Comparison of ENCODE assay signal across 19 mouse cellular contexts in the genomic region with DNA sequence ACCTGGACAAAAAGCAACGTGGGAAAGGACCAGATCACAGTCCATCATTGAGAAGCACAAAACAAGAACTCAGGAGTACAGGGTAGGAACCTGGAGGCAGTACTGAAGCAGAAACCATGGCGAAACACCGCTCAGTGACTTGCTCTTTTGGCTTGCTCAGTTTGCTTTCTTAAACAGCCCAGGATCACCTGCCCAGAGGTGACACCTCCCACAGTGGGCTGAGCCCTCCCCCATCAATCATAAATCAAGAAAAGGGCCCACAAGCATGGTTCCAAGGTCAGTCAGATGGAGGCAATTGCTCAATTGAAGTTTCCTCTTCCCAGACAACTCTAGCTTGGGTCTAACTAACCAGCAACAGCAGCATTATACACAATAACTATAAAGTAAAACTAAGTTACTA.
"Had no signal": no experiment of that assay in that cellular context is flagged by ENCODE, and none has a peak within 500 bp of the region (broad histone marks: within the 10 kb centered on the region; RNA-seq: fewer than 3 reads in every experiment).

No protein-coding gene starts in this region.

- H3K4me3 ChIP-seq: midbrain, embryonic 10.5 days; midbrain, embryonic 12.5 days; myocyte; neural tube, embryonic 13.5 days; neural tube, embryonic 15.5 days; stomach, embryonic 15.5 days had no signal

- H3K4me1 ChIP-seq: midbrain, embryonic 10.5 days; midbrain, embryonic 12.5 days; neural tube, embryonic 13.5 days; neural tube, embryonic 15.5 days; stomach, embryonic 15.5 days had no signal

- ATAC-seq: midbrain, embryonic 16.5 days had no signal

- H3K4me2 ChIP-seq: lung, embryonic 14.5 days; midbrain, embryonic 12.5 days; neural tube, embryonic 13.5 days; neural tube, embryonic 15.5 days; stomach, embryonic 15.5 days had no signal

- H3K36me3 ChIP-seq: midbrain, embryonic 10.5 days; midbrain, embryonic 12.5 days; neural tube, embryonic 15.5 days; stomach, embryonic 15.5 days had no signal

- DNase-seq: lung, adult 18-20 months; lung, embryonic 14.5 days; lung, postnatal 10 days; lung, postnatal 4 days; midbrain, embryonic 14.5 days; retina, postnatal 1 day; right cerebral cortex, adult 18-20 months; right cerebral cortex, postnatal 14 days; thymus, adult 2 months; thymus, postnatal 25 days; thymus, postnatal 4 days had no signal

- H3K27ac ChIP-seq: midbrain, embryonic 10.5 days; midbrain, embryonic 12.5 days; neural tube, embryonic 13.5 days; neural tube, embryonic 15.5 days; stomach, embryonic 15.5 days; stomach, postnatal 0 days had no signal

- H3K9me3 ChIP-seq: midbrain, embryonic 10.5 days; midbrain, embryonic 12.5 days; neural tube, embryonic 13.5 days; neural tube, embryonic 15.5 days; stomach, embryonic 15.5 days had no signal

- H3K27me3 ChIP-seq: midbrain, embryonic 12.5 days; neural tube, embryonic 13.5 days; neural tube, embryonic 15.5 days; stomach, embryonic 15.5 days had no signal

- H3K9ac ChIP-seq: lung, embryonic 14.5 days; midbrain, embryonic 12.5 days; neural tube, embryonic 13.5 days; neural tube, embryonic 15.5 days; stomach, embryonic 15.5 days had no signal
